Mouse (Mus musculus) neutrophil, adult 5-6 weeks (primary cell): Measurements from ENCODE around the gene Hdac9. TPM values are rescaled to one million over a fixed set of nuclear protein-coding genes. Genes with fewer than 3 reads are reported as not detected.
"Not testable (repeated sequence)": the region's sequence is repeated elsewhere in the genome, so short reads cannot be mapped to it uniquely, and the experiment has no call there.

Source experiments
- ATAC-seq: fragments of 151-379, 151-347 bp; 2 replicates; pipeline ENCODE4 v1.8.0; 2017; ENCODE audit warnings: mild to moderate bottlenecking, moderate TSS enrichment; ENCODE audit not compliant: insufficient number of reproducible peaks, poor library complexity, low FRiP score, severe bottlenecking; ENCODE audit errors: extremely low read depth
- total RNA-seq: library from RNA; stranded (forward); fragments of 200-1000 nt; gene quantifications from 2 replicates; pipeline ENCODE4 v1.2.3, GENCODE M21; 2017

Hdac9 gene
- total RNA-seq, 1 experiment from 2014 or later = 65.9 TPM

DNA sequence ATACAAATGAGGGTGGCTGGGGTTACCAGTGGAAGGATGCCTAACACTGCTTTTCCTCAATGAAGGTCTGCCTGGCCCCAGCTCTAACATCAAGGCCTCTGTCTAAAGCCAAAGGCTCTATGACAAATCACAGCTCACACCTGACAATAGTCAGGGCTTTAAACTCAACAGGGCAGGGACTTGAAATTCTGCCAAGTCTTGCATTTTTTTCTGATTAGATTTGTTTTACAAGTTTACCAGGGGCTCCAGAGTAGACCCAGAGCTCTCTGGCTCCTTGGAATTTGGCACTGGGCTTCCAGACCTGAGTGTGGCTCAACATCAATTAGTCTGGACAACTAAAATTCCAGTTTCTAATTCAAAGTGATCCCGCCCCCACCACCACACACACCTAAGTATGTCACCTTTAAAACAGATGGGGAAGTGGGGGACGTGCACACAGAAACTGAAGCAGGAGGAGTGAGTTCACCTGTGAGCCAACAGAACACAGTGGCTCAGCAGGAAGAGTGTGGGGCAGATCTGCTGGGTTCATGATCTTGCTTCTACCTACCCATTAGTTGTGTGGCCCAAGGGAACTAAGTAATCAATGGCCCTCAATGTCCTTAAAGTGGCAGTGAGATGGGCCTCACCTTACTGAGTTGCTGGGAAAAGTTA lies 829.5 kb downstream of the Hdac9 start:
- ATAC-seq = no peak

DNA sequence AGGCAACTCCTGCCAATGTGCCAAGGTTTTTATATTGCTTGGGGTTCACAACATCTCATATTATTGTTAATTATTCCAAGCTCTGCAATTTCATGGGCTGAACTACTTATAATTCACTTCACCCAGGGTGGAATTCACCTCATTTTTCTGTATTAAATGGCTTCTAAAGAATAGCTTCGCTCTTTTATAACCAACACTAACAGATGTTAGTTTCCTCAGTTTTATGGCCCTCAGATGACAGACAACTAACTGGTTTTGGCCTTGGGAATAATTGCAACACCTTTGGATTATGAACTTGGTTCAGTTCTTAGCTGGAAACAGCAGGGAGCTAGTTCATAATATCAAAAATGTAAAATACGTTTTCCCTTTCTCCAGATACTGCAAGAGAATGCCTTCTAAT lies 839.9 kb downstream of the Hdac9 start:
- no peak for ATAC-seq

DNA sequence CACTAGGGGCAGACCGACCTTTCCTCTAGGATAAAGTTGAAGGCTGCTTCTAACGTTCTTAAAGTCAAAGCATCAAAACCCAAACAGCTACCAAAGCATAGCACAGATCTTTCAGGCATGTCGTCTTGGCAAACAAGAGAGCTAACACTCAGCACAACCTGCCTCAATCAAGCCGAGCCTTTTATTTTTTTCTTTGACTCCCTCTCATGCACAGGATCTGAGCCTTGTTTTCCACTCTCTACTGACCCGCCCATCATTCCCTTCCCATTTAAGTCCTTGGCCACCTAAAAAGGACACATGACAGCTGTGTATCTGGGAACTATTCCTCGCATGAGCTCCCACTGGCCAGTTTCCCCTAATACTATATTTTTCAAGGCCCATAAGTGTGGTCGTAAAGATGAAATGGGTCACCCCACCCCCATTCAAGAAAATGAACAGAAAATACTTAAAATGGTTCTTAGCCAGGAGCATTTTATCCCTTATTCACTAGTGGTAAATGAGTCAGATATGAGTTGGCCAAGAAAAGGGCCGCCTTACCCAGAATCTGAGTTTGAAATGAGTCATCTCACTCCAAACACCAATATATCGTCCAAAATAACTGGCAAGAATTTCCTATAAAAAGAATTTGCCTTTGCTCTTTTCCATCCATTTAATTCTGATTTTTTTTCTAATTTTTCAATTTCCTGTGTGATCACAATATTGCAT lies 840.9 kb downstream of the Hdac9 start:
- ATAC-seq = no peak

DNA sequence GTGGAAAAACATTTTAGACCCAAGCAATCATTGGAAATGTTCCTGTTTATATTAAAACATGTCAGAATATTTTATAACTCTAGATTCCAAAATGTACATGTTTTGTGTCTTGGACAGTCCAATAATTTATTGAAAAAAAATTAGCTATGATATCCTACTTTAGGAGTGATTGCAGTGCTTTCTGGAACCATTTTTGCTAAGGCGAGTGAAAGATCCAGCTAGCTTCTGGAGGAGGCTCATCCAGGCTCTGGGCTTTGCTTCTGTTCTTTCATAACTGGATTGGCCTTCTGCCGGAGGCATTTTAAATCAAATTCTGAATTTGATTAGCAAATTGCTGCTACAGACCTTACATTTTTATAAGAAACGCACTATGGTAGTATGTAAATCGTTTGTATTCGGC lies 864.4 kb downstream of the Hdac9 start:
- ATAC-seq = no peak

DNA sequence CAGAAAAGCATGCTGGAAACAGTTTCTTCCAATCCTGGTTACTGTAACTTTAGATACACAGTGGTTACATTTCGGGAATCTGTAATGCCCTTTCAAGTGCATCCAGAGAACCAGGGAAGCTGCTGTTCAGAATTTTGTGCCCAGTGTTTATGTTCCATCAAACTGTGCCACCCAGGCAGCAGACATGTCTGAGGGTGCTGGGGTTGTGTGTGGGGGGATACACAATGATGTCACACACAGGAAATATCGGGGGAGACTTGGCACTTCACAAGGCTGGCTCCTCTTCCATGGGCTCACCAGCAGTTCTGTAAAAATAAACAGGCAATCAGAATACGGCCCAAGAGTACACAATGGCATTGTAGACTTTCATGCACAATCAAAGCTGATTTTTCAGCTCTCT lies 864.9 kb downstream of the Hdac9 start:
- no peak for ATAC-seq

DNA sequence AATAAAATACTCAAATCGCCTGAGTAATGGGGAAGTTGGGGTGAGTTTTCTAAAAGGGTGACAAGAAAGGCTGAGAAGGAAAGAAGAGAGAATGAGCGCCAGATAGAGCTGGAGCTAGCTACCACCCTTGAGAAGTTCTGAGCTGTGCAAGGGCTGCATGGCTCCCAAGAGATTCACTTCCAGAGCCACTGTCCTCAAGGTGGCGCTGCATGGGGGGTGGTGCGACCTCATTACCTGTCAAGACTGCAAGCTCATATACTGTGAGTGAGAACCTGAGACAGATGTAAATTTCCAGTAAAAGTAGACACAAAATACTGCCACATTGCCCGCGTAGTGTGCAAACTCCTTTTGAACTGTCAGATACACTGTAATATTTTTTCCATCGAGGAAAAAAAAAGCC lies 865.8 kb downstream of the Hdac9 start:
- no peak for ATAC-seq

DNA sequence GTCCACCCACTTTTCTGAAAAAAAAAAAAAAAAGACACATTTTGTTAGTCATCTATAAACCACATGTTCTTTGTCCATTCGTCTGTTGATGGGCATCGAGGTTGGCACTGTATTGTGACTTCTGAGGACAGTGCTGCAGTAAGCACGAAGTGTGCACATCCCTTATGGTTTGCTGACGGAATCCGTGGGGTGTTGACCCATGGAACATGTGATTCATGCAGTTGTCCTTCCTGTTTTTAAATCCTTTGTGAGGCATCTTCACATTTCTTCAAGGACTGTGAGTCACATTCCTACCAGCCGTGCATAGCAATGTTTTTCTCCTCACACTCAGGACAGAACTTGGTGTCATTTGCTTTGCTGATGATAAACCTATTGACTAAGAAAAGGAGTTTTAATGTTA lies 875.9 kb downstream of the Hdac9 start:
- ATAC-seq = no peak

DNA sequence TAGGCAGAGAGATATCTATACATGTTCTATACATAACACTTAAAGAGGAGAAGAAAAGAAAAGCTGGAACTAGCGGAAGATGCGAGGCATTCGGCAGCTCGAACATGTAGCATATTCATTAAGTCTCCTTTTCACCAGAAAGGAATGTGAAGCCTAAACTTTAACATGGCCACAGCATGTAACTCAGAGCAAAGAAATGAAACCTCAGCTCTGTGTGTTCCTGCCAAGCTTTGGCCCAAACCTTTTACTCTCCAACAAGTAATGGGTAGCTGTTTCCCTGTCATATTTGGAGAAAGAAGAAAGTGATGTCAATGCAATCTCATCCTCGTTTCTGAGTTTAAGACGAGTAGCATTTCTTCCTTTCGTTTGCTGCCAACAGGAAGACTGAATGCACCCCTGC lies 876.8 kb downstream of the Hdac9 start:
- no peak for ATAC-seq

DNA sequence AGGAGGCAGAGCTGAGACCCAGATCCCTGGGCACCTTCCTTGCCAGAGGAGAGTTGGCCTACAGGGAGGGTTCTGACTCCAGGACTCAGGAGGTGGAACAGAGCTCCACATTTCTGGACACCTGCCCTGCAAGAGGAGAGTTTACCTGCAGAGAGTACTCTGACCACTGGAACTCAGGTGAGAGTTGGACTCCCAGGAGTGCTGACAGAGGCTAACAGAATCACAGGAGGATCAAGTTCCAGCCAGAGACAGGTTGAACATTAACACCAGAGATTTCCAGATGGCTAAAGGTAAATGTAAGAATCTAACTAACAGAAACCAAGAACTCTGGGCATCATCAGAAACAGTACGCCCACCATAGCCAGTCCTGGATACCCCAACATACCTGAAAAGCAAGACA lies 907.1 kb downstream of the Hdac9 start:
- not testable (repeated sequence) for ATAC-seq

Other genes starting within 250 kb of the Hdac9 start
- gene Prps1l1, start 67.7 kb upstream of the Hdac9 start, total RNA-seq = 6.4 and 7.9 TPM in 2 replicates
- gene Snx13, start 130.1 kb upstream of the Hdac9 start, total RNA-seq = 50.0 and 65.9 TPM in 2 replicates